Mouse (Mus musculus) cerebellum, adult 2 months (tissue): ENCODE measurements around the gene Zfp644.

Experiments used
- CTCF ChIP-seq: fragments of 200-500 bp; IDR thresholded peaks from 2 replicates; pipeline ENCODE4 v1.5.1; 2011; ENCODE audit warnings: low read depth, mild to moderate bottlenecking, control low read depth, low read length, moderate library complexity, borderline replicate concordance; ENCODE audit not compliant: insufficient read depth
- POLR2A ChIP-seq: fragments of 200-500 bp; IDR thresholded peaks from 2 replicates; pipeline ENCODE4 v1.6.1; 2011; ENCODE audit warnings: low read length, control low read depth, borderline replicate concordance; ENCODE audit not compliant: insufficient read depth

DNA sequence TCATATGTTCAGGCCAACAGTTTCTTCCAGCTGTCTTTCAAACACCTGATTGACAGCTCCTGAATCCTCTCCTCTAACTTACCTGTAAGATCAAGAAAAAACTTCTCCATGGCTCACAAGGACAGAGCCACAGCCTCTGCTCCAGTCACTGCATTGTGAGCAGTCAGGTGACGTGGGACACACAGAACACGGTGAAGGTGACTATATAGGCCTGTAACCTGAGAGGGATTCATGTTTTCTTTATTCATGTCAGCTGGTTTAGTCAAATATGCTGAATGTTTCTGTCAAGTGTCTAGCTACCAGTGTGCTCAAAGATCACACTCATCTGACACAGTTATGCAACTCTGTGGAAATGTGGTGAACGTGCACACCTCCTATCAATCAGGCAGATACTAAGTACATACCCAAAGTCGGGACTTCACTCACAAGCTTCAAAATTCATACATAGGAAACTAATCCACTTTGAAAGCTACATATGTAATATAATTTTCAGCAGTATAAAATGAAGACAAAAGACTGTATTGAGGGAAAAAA is 44.8 kb downstream of the Zfp644 start:
- no peak for TF ChIP-seq POLR2A
- no peak for TF ChIP-seq CTCF
